Comparison of ENCODE assay signal across 9 mouse cellular contexts in genomic region chr6:86020948-86021347, GRCm38 (mm10). TPM values are rescaled to one million over a fixed set of nuclear protein-coding genes. Genes with fewer than 3 reads are reported as not detected.
DNase-seq lines count a peak whose midpoint lies in the region; ATAC-seq lines count a peak whose summit lies in the region.
"Had no signal": no experiment of that assay in that cellular context is flagged by ENCODE, and none has a peak within 500 bp of the region (broad histone marks: within the 10 kb centered on the region; RNA-seq: fewer than 3 reads in every experiment).

No protein-coding gene starts in this region.

- 31% methylated on average over 3 of the region's 3 CpGs for WGBS in heart, embryonic 12.5 days

- no peak overlapping the region for H3K4me2 ChIP-seq in heart, embryonic 12.5 days
- H3K4me2 ChIP-seq: limb, embryonic 13.5 days had no signal

- H3K9ac ChIP-seq in heart, embryonic 12.5 days: no peak overlapping the region
- H3K9ac ChIP-seq: limb, embryonic 13.5 days had no signal

- H3K36me3 ChIP-seq in heart, embryonic 12.5 days: no peaks in the 10 kb centered on the region
- H3K36me3 ChIP-seq: limb, embryonic 13.5 days had no signal

- no peaks in the 10 kb centered on the region for H3K27me3 ChIP-seq in heart, embryonic 12.5 days (replicated peaks)

- H3K4me1 ChIP-seq in heart, embryonic 12.5 days (replicated peaks): 0 out of 2 replicates have a peak, but pooled peaks cover 4% of the 10 kb centered on the region
- H3K4me1 ChIP-seq: limb, embryonic 13.5 days had no signal

- no peak overlapping the region for H3K27ac ChIP-seq in heart, embryonic 12.5 days (ENCODE audit: poor library complexity, severe bottlenecking)
- H3K27ac ChIP-seq: limb, embryonic 13.5 days had no signal

- H3K9me3 ChIP-seq in heart, embryonic 12.5 days (replicated peaks): no peaks in the 10 kb centered on the region
- H3K9me3 ChIP-seq: limb, embryonic 13.5 days had no signal

- H3K4me3 ChIP-seq in heart, embryonic 12.5 days: no peak overlapping the region
- H3K4me3 ChIP-seq: limb, embryonic 13.5 days had no signal

- no peak for ATAC-seq in heart, embryonic 12.5 days (ENCODE audit: insufficient number of reproducible peaks, low FRiP score)
- peak; percentile 89 for ATAC-seq in megakaryocyte progenitor cell, adult 5-6 weeks (replicated peaks; ENCODE audit: poor library complexity)
- no peak for ATAC-seq in activated CD4-positive, CD25-positive, alpha-beta regulatory T cell, adult 4 months

- intact Hi-C loops in heart, postnatal 10 days (cut with DNase I): loop anchor here (1.0 to 5.0 kb wide), 2 partner anchors 64 to 341 kb away; no protein-coding TSS in a partner anchor

- peak; percentile 28 to 54 for DNase-seq in heart, postnatal 10 days
- DNase-seq in urinary bladder, postnatal 25 days (ENCODE audit: low spot score): peak; percentile 12
- no peak for DNase-seq in urinary bladder, postnatal 10 days (ENCODE audit: low spot score)
- peak; percentile 50 for DNase-seq in heart, postnatal 4 days
- DNase-seq in frontal cortex, postnatal 14 days (ENCODE audit: low spot score in 2 of 2): no peak

RNA-seq across cellular contexts. Expression of gene Figla, which starts 5.0 kb away (rescaled TPM):
- total RNA-seq in heart, postnatal 10 days (2021): not detected
- polyA plus RNA-seq in heart, embryonic 12.5 days (2016; fragmentation: Nextera tagmentation; extraction: Ambion mirVana): not detected in 2 replicates
- not detected for total RNA-seq in heart, postnatal 4 days (2021)
- total RNA-seq in megakaryocyte progenitor cell, adult 5-6 weeks (2015): not detected in 2 replicates
- total RNA-seq in megakaryocyte progenitor cell, adult 5-6 weeks (2017): not detected in 2 replicates
- not detected for polyA plus RNA-seq in activated CD4-positive, CD25-positive, alpha-beta regulatory T cell, adult 4 months (2017; shearing (Covaris generic))
- polyA plus RNA-seq: limb, embryonic 13.5 days had no signal

RNA-seq across cellular contexts. Expression of gene Add2, which starts 7.5 kb away (rescaled TPM):
- total RNA-seq in heart, postnatal 10 days (2021): 1 to 10 TPM; 1.4 to 1.9 TPM
- 10.8 and 12.3 TPM in 2 replicates for polyA plus RNA-seq in heart, embryonic 12.5 days (2016; fragmentation: Nextera tagmentation; extraction: Ambion mirVana)
- 1 to 10 TPM; 2.3 to 3.3 TPM for total RNA-seq in heart, postnatal 4 days (2021)
- total RNA-seq in megakaryocyte progenitor cell, adult 5-6 weeks (2015): 2.5 and 4.6 TPM in 2 replicates
- total RNA-seq in megakaryocyte progenitor cell, adult 5-6 weeks (2017): 6.7 and 8.0 TPM in 2 replicates
- not detected for polyA plus RNA-seq in activated CD4-positive, CD25-positive, alpha-beta regulatory T cell, adult 4 months (2017; shearing (Covaris generic))

RNA-seq across cellular contexts. Expression of gene Dusp11, which starts 59.5 kb away (rescaled TPM):
- 10 to 100 TPM; 56.9 to 64.3 TPM for total RNA-seq in heart, postnatal 10 days (2021)
- polyA plus RNA-seq in heart, embryonic 12.5 days (2016; fragmentation: Nextera tagmentation; extraction: Ambion mirVana): 51.4 and 51.8 TPM in 2 replicates
- total RNA-seq in heart, postnatal 4 days (2021): 10 to 100 TPM; 60.0 to 69.6 TPM
- 61.4 and 64.5 TPM in 2 replicates for total RNA-seq in megakaryocyte progenitor cell, adult 5-6 weeks (2015)
- total RNA-seq in megakaryocyte progenitor cell, adult 5-6 weeks (2017): 36.7 and 38.0 TPM in 2 replicates
- 100 to 1,000 TPM; 223 to 225 TPM for polyA plus RNA-seq in activated CD4-positive, CD25-positive, alpha-beta regulatory T cell, adult 4 months (2017; shearing (Covaris generic))

Comparison
In these comparisons a context has a peak if more than half of its experiments do, and no peak if none do; other contexts are left out.
1. DNase-seq: peak in heart, postnatal 10 days (2 of 2), urinary bladder, postnatal 25 days (single experiment) and heart, postnatal 4 days (single experiment); none in urinary bladder, postnatal 10 days (single experiment) and frontal cortex, postnatal 14 days (0 of 2).